Mouse (Mus musculus) heart, postnatal 0 days (tissue): Measurements from ENCODE around the gene Nfasc. TPM values are rescaled to one million over a fixed set of nuclear protein-coding genes. Genes with fewer than 3 reads are reported as not detected.

ENCODE experiments used
- ATAC-seq: fragments of 200-750 bp; cut with Nextera tagmentation; 2 replicates; pipeline ENCODE4 v1.8.0; 2017; ENCODE audit warnings: low read depth, moderate number of reproducible peaks, moderate library complexity; ENCODE audit not compliant: insufficient read depth
- DNase-seq: peaks from one replicate; pipeline ENCODE4 v3.0.0-alpha.2; 2016; ENCODE audit warnings: low spot score
- H3K27ac ChIP-seq: fragments of 300-500 bp; sonication (generic); 2 replicates; pipeline ENCODE4 v1.5.1; 2014; ENCODE audit warnings: low read depth, mild to moderate bottlenecking
- H3K27me3 ChIP-seq: fragments of 300-500 bp; sonication (generic); 2 replicates; pipeline ENCODE4 v1.6.1; 2014; ENCODE audit warnings: low read length, mixed read lengths; ENCODE audit not compliant: control insufficient read depth, insufficient read depth
- H3K36me3 ChIP-seq: fragments of 300-500 bp; sonication (generic); replicated peaks from 2 replicates; pipeline ENCODE4 v1.6.1; 2014; ENCODE audit warnings: low read length, mixed read lengths; ENCODE audit not compliant: control insufficient read depth, insufficient read depth
- H3K4me1 ChIP-seq: fragments of 300-500 bp; sonication (generic); 2 replicates; pipeline ENCODE4 v1.6.1; 2014; ENCODE audit warnings: antibody characterized with exemption; ENCODE audit not compliant: control insufficient read depth, insufficient read depth
- H3K4me2 ChIP-seq: fragments of 300-500 bp; sonication (generic); 2 replicates; pipeline ENCODE4 v1.6.1; 2014; ENCODE audit warnings: low read depth, mild to moderate bottlenecking, low read length, moderate library complexity
- H3K4me3 ChIP-seq: fragments of 300-500 bp; sonication (generic); 2 replicates; pipeline ENCODE4 v1.5.1; 2014; ENCODE audit warnings: low read depth, low read length
- H3K9ac ChIP-seq: fragments of 300-500 bp; sonication (generic); replicated peaks from 2 replicates; pipeline ENCODE4 v1.6.1; 2014; ENCODE audit warnings: low read depth, low read length, mixed read lengths
- H3K9me3 ChIP-seq: fragments of 300-500 bp; sonication (generic); replicated peaks from 2 replicates; pipeline ENCODE4 v1.6.1; 2016; ENCODE audit warnings: low read length; ENCODE audit not compliant: control insufficient read depth
- CTCF ChIP-seq: IDR thresholded peaks from 2 replicates; pipeline ENCODE4 v1.5.1; 2016; ENCODE audit warnings: antibody characterized with exemption, control low read depth, low read depth
- EP300 ChIP-seq: IDR thresholded peaks from 2 replicates; pipeline ENCODE4 v1.6.1; 2016; ENCODE audit warnings: antibody characterized with exemption, low read depth
- WGBS: fragments of 180-500 bp; shearing (Covaris S2); extraction: QIAGEN DNeasy Blood & Tissue Kit; methylation state at CpG from one replicate; pipeline ENCODE4 v1.1.7; 2014; 5-methylcytosine and 5-hydroxymethylcytosine counted together
- polyA plus RNA-seq: library from polyadenylated mRNA; unstranded; fragments of >200 nt; fragmentation: Nextera tagmentation; extraction: Ambion mirVana; gene quantifications from 2 replicates; pipeline ENCODE4 v1.2.1, GENCODE M21; 2015
- total RNA-seq: library from RNA; depleted of rRNA; stranded (reverse); fragments of >200 nt; gene quantifications from 2 replicates; pipeline ENCODE4 v1.2.3, GENCODE M21; 2014; ENCODE audit warnings: low replicate concordance

The Nfasc gene
- total and polyA plus RNA-seq, 2 experiments from 2014 or later: 0.08 to 0.11 TPM

DNA sequence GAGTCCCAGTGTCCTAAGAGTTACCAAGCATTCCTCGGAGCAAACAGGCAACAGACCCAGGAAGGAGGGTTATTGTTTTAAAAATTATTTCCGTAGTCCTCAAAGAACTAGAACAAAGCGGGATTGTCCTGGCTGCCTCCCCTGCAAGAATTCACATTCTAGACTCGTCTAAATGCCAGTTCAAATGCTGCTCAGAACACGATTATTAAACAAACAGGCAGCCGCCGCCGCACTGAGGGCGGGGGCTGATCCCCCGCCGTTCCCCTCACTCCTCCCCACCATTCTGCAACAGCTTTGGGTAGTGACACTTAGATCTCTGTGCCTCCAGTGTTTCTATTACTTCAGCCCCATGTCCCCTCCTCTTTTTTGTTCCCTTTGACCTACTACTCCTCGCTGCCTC lies 62.7 kb downstream of the Nfasc start:
- no peaks in the 10 kb centered on the region for H3K9me3 ChIP-seq
- no peaks in the 10 kb centered on the region for H3K4me1 ChIP-seq
- no peak for DNase-seq
- H3K36me3 ChIP-seq: no peaks in the 10 kb centered on the region
- 78% methylated on average over 12 of the region's 12 CpGs for WGBS
- TF ChIP-seq CTCF: no peak
- no peak for TF ChIP-seq EP300
- ATAC-seq: no peak
- H3K4me2 ChIP-seq: no peak overlapping the region
- no peaks in the 10 kb centered on the region for H3K27me3 ChIP-seq
- no peak overlapping the region for H3K9ac ChIP-seq
- no peak overlapping the region for H3K27ac ChIP-seq
- H3K4me3 ChIP-seq: no peak overlapping the region

- no peak overlapping the region for H3K4me2 ChIP-seq
- H3K27me3 ChIP-seq: no peaks in the 10 kb centered on the region
- no peak overlapping the region for H3K27ac ChIP-seq
- H3K4me1 ChIP-seq: no peaks in the 10 kb centered on the region
- no peaks in the 10 kb centered on the region for H3K9me3 ChIP-seq
- ATAC-seq (no peak), DNase-seq (no peak)
- TF ChIP-seq CTCF (no peak), EP300 (no peak)
- 31% methylated on average over 5 of the region's 5 CpGs for WGBS
- no peak overlapping the region for H3K4me3 ChIP-seq
- no peaks in the 10 kb centered on the region for H3K36me3 ChIP-seq
- no peak overlapping the region for H3K9ac ChIP-seq
Observed at GRCm38 (mm10) chr1:132678076-132678475, 63.5 kb downstream of the Nfasc start.

GRCm38 (mm10) chr1:132672704-132673103 lies 68.9 kb downstream of the Nfasc start:
- no peak for TF ChIP-seq CTCF
- no peak for TF ChIP-seq EP300

DNA sequence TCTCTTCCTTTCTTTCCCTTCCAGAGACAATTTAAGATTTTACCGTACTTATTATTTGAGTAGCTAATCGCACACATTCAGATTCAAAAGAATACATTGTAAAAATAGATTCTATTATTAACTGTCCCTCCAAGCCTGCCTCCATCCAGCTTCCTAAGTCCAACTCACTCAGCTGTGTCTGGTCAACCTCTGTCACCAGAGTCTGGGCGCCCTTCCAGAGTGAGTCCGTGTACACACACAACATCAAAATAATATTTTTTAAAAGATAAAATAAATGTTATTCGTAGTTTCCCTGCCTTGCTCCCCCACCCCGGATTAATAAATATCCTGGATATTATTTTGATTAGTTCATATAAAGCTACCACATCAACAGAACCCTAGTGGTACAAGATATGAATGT lies 72.4 kb downstream of the Nfasc start:
- DNase-seq (no peak), ATAC-seq (no peak)
- no peak overlapping the region for H3K9ac ChIP-seq
- no peaks in the 10 kb centered on the region for H3K36me3 ChIP-seq
- TF ChIP-seq CTCF (no peak), EP300 (no peak)
- no peak overlapping the region for H3K4me2 ChIP-seq
- no peak overlapping the region for H3K4me3 ChIP-seq
- 50% methylated on average over 6 of the region's 6 CpGs for WGBS
- no peaks in the 10 kb centered on the region; the same call in 1 of the 2 replicates for H3K4me1 ChIP-seq
- no peaks in the 10 kb centered on the region for H3K9me3 ChIP-seq
- no peak overlapping the region for H3K27ac ChIP-seq
- no peaks in the 10 kb centered on the region for H3K27me3 ChIP-seq

More at GRCm38 (mm10) chr1:132672704-132673103, 68.9 kb downstream of the Nfasc start:
- Histone ChIP-seq H3K27me3 (no peaks in the 10 kb centered on the region), H3K4me1 (no peaks in the 10 kb centered on the region; the same call in 1 of the 2 replicates), H3K9ac (no peak overlapping the region), H3K4me3 (no peak overlapping the region), H3K4me2 (no peak overlapping the region), H3K36me3 (no peaks in the 10 kb centered on the region), H3K27ac (no peak overlapping the region), H3K9me3 (no peaks in the 10 kb centered on the region)
- 76% methylated on average over 3 of the region's 3 CpGs for WGBS
- ATAC-seq (no peak), DNase-seq (no peak)

DNA sequence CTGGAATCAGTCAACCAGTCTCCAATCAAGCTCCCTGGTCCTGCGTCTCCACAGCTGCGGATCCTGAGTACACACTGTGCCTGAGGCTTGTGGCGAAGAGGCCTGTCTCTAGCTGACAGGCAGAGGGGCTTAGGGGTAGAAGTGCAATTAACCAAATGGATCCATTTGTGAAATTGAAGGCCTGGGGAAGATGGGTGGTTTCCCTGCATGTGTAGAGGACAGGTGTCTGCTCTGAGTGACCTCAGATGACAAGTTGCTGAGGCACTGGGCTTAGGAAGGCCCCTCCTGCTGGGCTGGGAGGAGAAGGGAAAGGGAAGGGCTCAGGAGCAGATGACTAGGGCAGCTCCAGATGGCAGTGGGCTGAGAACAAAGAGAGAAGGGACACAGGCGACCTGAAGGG lies 81.2 kb downstream of the Nfasc start:
- Histone ChIP-seq H3K4me2 (no peak overlapping the region), H3K4me3 (no peak overlapping the region), H3K27me3 (no peaks in the 10 kb centered on the region), H3K27ac (no peak overlapping the region), H3K9me3 (no peaks in the 10 kb centered on the region), H3K9ac (no peak overlapping the region), H3K36me3 (no peaks in the 10 kb centered on the region), H3K4me1 (no peaks in the 10 kb centered on the region)
- 42% methylated on average over 4 of the region's 4 CpGs for WGBS
- DNase-seq: no peak
- TF ChIP-seq EP300 (no peak), CTCF (no peak)
- ATAC-seq: no peak

GRCm38 (mm10) chr1:132659604-132660003 lies 82.0 kb downstream of the Nfasc start:
- H3K4me2 ChIP-seq: no peak overlapping the region
- TF ChIP-seq EP300: no peak
- no peak for TF ChIP-seq CTCF
- ATAC-seq: no peak
- H3K9ac ChIP-seq: no peak overlapping the region
- H3K9me3 ChIP-seq: no peaks in the 10 kb centered on the region
- DNase-seq: no peak
- H3K27me3 ChIP-seq: no peaks in the 10 kb centered on the region
- no peaks in the 10 kb centered on the region for H3K36me3 ChIP-seq
- H3K4me1 ChIP-seq: no peaks in the 10 kb centered on the region
- no peak overlapping the region for H3K27ac ChIP-seq
- WGBS: 7% methylated on average over 3 of the region's 3 CpGs
- H3K4me3 ChIP-seq: no peak overlapping the region
